Mouse (Mus musculus) forebrain, embryonic 13.5 days (tissue): ENCODE measurements around the gene Ror1. TPM values are rescaled to one million over a fixed set of nuclear protein-coding genes. Genes with fewer than 3 reads are reported as not detected.

Source experiments
- ATAC-seq: fragments of 200-750 bp; cut with Nextera tagmentation; 2 replicates; pipeline ENCODE4 v1.8.0; 2017
- H3K27ac ChIP-seq: fragments of 300-500 bp; sonication (generic); 2 replicates; pipeline ENCODE4 v1.5.1; 2015; ENCODE audit warnings: inconsistent platforms, mild to moderate bottlenecking, moderate library complexity
- H3K27me3 ChIP-seq: fragments of 300-500 bp; sonication (generic); 2 replicates; pipeline ENCODE4 v1.6.1; 2015; ENCODE audit warnings: mild to moderate bottlenecking, inconsistent platforms
- H3K36me3 ChIP-seq: fragments of 300-500 bp; sonication (generic); 2 replicates; pipeline ENCODE4 v1.6.1; 2015; ENCODE audit warnings: mild to moderate bottlenecking, inconsistent platforms; ENCODE audit not compliant: poor library complexity, severe bottlenecking
- H3K4me1 ChIP-seq: fragments of 300-500 bp; sonication (generic); 2 replicates; pipeline ENCODE4 v1.6.1; 2015; ENCODE audit warnings: inconsistent platforms
- H3K4me2 ChIP-seq: fragments of 300-500 bp; sonication (generic); 2 replicates; pipeline ENCODE4 v1.6.1; 2015; ENCODE audit warnings: inconsistent platforms, mild to moderate bottlenecking, moderate library complexity
- H3K4me3 ChIP-seq: fragments of 300-500 bp; sonication (generic); 2 replicates; pipeline ENCODE4 v1.5.1; 2015; ENCODE audit warnings: mild to moderate bottlenecking, inconsistent platforms
- H3K9ac ChIP-seq: fragments of 300-500 bp; sonication (generic); 2 replicates; pipeline ENCODE4 v1.6.1; 2015; ENCODE audit warnings: mild to moderate bottlenecking, inconsistent platforms
- H3K9me3 ChIP-seq: fragments of 300-500 bp; sonication (generic); replicated peaks from 2 replicates; pipeline ENCODE4 v1.6.1; 2016; ENCODE audit warnings: inconsistent platforms
- WGBS: fragments of 180-500 bp; shearing (Covaris S2); methylation state at CpG from one replicate; pipeline ENCODE4 v1.1.7; 2015; 5-methylcytosine and 5-hydroxymethylcytosine counted together
- polyA plus RNA-seq: library from polyadenylated mRNA; unstranded; fragments of >200 nt; fragmentation: Nextera tagmentation; extraction: Ambion mirVana; gene quantifications from 2 replicates; pipeline ENCODE4 v1.2.1, GENCODE M21; 2015

The Ror1 gene
- polyA plus RNA-seq, 1 experiment from 2014 or later = 0.84 TPM

DNA sequence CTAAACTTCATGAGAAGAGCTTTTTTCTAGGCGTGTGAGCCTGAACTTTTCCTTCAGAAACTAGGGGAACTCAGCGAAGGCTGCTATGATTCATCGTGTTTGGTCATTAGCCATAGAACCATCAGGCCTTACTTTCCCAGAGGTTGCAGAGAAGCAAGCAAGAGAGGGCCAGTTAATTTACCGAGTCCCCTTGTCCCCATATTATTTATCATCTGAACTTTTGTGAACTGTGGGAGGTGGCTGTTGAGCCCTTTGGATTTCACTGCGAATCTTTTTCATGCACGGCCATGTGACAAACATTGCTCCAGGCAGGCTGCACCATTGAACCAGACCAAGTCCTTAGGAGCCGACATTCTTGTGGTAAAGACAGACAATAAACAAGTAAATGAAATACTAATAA is 152.2 kb downstream of the Ror1 start:
- WGBS = 84% methylated on average over 7 of the region's 7 CpGs
- Histone ChIP-seq H3K4me2 (no peak overlapping the region), H3K4me3 (no peak overlapping the region), H3K4me1 (no peaks in the 10 kb centered on the region), H3K27ac (no peak overlapping the region), H3K9me3 (no peaks in the 10 kb centered on the region), H3K9ac (no peak overlapping the region), H3K27me3 (no peaks in the 10 kb centered on the region), H3K36me3 (no peaks in the 10 kb centered on the region)
- ATAC-seq = no peak

DNA sequence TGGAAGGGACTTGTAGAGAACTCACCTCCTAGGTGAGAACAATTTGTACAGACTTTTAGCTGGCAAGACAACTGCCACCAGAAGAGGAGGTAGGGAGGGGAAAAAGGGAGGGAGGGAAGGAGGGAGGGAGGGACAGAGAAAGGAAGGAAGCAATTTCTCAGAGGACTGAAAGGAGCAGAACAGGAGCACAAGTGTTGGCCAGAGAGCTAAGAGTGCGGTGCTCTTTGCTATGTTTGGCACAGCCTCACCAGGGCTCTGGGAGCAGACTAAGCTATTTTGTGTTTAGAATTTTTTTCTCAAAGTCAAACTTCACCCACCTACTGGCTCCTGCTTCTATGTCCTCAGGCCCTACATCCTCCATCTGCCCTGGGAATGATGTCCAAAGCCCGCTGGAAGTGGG is 152.7 kb downstream of the Ror1 start:
- no peak for ATAC-seq
- no peak overlapping the region for H3K4me3 ChIP-seq
- WGBS = 97% methylated on average over 2 of the region's 2 CpGs

DNA sequence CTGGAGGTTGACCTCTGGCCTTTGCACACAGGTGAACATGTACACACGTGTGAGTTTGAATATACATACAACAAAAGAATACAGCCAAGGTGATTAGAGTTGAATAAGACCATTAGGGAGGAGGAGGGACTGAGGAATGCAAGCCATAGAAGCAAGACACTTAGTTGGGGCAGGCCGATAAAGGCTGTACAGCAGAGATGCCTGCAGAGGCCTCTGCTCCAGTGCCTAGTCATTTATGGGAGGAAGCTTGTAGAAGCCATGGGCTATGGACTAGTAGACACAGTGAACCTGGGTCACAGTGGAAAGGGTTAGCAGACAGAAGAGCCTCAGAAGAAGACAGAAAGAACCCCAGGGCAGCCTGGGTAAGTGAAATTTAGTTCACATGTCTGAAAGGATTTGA is 155.7 kb downstream of the Ror1 start:
- Histone ChIP-seq H3K9me3 (no peaks in the 10 kb centered on the region), H3K36me3 (no peaks in the 10 kb centered on the region), H3K4me2 (no peak overlapping the region), H3K27me3 (no peaks in the 10 kb centered on the region), H3K9ac (no peak overlapping the region), H3K4me3 (no peak overlapping the region), H3K4me1 (no peaks in the 10 kb centered on the region), H3K27ac (no peak overlapping the region)
- no peak for ATAC-seq
- WGBS = 53% methylated on average over 2 of the region's 2 CpGs

More for the DNA sequence above, 152.7 kb downstream of the Ror1 start:
- Histone ChIP-seq H3K36me3 (no peaks in the 10 kb centered on the region), H3K4me1 (no peaks in the 10 kb centered on the region), H3K9ac (no peak overlapping the region), H3K27me3 (no peaks in the 10 kb centered on the region), H3K9me3 (no peaks in the 10 kb centered on the region), H3K27ac (no peak overlapping the region), H3K4me2 (no peak overlapping the region)

DNA sequence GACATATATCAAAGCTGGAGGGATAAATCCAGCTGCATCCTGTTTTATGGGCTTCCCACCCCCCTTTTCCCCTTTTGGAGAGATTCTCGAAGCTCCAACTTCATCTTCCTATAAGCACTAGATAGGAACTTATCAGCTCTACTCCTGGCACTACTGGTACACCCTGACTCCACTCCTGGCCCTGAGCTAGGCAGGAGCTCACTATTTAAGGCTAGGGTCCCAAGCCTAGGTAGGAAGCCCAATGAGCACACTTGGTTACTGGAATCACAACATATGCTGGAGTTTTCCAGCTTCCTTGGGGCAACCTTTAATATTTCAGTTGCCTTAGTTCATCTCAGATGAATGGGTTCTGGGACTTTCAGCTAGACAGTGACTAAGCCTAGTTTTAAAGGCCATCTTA is 156.5 kb downstream of the Ror1 start:
- Histone ChIP-seq H3K4me1 (no peaks in the 10 kb centered on the region), H3K4me2 (no peak overlapping the region), H3K9ac (no peak overlapping the region), H3K36me3 (no peaks in the 10 kb centered on the region), H3K9me3 (no peaks in the 10 kb centered on the region), H3K4me3 (no peak overlapping the region), H3K27ac (no peak overlapping the region), H3K27me3 (no peaks in the 10 kb centered on the region)
- 75% methylated on average over 1 of the region's 1 CpGs for WGBS
- ATAC-seq = no peak

DNA sequence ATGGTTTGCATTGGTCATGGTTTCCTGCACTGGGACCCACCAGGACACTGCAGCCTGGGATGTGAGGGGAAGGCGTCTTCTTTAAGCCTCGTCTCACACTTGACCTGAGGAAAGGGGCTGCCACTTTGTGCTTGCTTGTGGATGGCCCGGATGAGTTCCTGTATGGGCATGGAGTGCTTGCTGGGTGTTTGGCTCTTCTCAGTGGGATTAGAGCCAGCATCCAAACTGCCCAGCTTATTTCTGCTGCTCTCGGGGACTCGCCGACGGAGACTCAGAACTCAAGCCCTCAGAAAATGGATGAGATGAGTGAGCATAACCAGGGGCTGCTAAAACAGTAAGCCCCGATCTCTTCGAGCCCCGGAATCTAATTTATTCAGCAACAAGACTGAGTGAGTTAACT is 157.1 kb downstream of the Ror1 start:
- no peak overlapping the region for H3K9ac ChIP-seq
- H3K4me3 ChIP-seq = no peak overlapping the region
- H3K4me1 ChIP-seq = no peaks in the 10 kb centered on the region
- H3K27me3 ChIP-seq = no peaks in the 10 kb centered on the region
- H3K9me3 ChIP-seq = no peaks in the 10 kb centered on the region
- H3K4me2 ChIP-seq = no peak overlapping the region
- no peak for ATAC-seq
- H3K36me3 ChIP-seq = no peaks in the 10 kb centered on the region
- H3K27ac ChIP-seq = no peak overlapping the region
- WGBS = 87% methylated on average over 10 of the region's 10 CpGs

DNA sequence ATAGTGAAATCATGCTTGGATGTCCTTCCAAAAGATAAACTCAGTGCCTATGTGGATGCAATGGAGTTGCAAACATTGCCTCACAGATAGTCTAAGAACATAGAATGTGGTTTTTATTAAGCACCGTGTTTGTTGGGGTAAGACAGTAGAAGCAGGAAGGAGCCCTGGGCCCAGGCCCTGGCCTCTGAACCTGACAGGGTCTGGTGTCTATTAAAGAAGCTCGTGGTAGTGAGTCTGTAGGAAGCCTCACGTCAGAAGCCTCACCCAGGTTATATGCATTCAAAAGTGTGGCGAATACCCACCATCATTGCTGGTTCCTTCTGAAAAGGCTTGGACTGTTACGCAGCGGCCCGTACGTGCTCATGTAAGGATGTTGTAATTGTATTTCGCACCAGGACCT is 157.8 kb downstream of the Ror1 start:
- no peak overlapping the region for H3K4me2 ChIP-seq
- no peak overlapping the region for H3K9ac ChIP-seq
- H3K9me3 ChIP-seq = no peaks in the 10 kb centered on the region
- 88% methylated on average over 9 of the region's 9 CpGs for WGBS
- H3K27me3 ChIP-seq = no peaks in the 10 kb centered on the region
- ATAC-seq = no peak
- H3K36me3 ChIP-seq = no peaks in the 10 kb centered on the region
- no peak overlapping the region for H3K4me3 ChIP-seq
- no peaks in the 10 kb centered on the region for H3K4me1 ChIP-seq
- H3K27ac ChIP-seq = no peak overlapping the region

DNA sequence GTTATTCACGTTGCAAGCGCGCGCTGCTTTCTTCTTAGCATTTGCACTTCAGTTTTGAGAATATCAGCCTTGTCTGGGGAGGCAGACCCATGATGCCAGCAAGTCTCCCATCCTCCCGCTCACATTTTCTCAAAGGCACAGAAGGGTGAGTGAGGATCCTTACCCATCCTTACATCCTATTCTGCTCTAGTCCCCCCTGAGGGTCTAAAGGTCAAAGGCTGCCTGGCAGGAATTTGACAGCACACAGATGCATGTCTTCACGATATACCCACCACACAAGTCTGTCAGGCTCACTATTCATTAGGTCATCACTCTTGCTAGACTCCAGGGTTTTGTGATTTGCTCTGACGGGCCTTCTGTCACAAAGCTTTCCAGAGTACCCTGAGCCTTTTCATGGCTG is 158.2 kb downstream of the Ror1 start:
- ATAC-seq = no peak
- WGBS = 80% methylated on average over 7 of the region's 7 CpGs

DNA sequence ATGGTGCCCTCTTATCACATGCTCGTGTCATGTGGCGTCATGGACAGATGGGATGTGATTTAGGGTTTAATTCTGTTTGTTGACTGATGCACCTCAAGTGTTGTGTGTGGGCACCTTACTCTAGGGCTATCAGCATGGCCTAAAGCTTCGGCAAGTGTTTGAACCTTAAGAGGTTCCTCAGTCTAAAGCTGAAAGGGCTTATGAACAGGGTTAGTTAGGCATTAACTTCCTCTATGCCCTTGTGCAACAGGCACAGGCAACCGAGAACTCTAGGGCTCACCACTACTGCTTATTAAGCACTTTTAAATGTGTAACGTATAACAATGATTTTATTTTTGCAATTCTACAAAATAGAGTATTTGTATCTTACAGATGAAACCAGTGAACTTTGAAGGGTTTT is 162.9 kb downstream of the Ror1 start:
- WGBS = 90% methylated on average over 5 of the region's 5 CpGs

More for the DNA sequence above, 158.2 kb downstream of the Ror1 start:
- H3K4me2 ChIP-seq = no peak overlapping the region
- H3K4me3 ChIP-seq = no peak overlapping the region
- H3K9ac ChIP-seq = no peak overlapping the region
- H3K27me3 ChIP-seq = no peaks in the 10 kb centered on the region
- no peaks in the 10 kb centered on the region for H3K36me3 ChIP-seq
- no peaks in the 10 kb centered on the region for H3K9me3 ChIP-seq
- no peak overlapping the region for H3K27ac ChIP-seq
- no peaks in the 10 kb centered on the region for H3K4me1 ChIP-seq

DNA sequence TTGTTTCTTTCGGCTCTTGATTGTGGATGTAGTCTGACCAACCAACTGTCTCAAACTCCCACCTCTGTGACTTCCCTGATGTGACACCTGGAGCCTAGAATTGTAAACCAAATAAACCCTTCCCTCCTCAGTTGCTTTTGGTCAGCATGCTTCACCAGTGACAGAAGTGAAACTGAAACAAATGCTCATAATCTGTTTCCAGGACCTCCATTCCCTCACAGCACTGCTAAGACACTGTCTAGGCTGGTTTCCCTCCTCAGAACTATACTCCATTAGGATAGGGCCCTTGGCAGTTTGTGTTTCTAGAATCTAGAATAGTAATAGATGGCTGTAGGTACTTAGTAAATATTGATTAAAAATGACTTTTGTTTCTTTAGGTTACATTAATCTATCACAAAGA is 168.3 kb downstream of the Ror1 start:
- H3K9me3 ChIP-seq = no peaks in the 10 kb centered on the region
- ATAC-seq = no peak
- 96% methylated on average over 1 of the region's 1 CpGs for WGBS

More for the DNA sequence above, 162.9 kb downstream of the Ror1 start:
- no peak overlapping the region for H3K27ac ChIP-seq
- H3K9ac ChIP-seq = no peak overlapping the region
- no peaks in the 10 kb centered on the region for H3K27me3 ChIP-seq
- no peaks in the 10 kb centered on the region for H3K9me3 ChIP-seq
- no peak for ATAC-seq
- no peak overlapping the region for H3K4me2 ChIP-seq
- H3K36me3 ChIP-seq = no peaks in the 10 kb centered on the region
- H3K4me3 ChIP-seq = no peak overlapping the region
- no peaks in the 10 kb centered on the region for H3K4me1 ChIP-seq

DNA sequence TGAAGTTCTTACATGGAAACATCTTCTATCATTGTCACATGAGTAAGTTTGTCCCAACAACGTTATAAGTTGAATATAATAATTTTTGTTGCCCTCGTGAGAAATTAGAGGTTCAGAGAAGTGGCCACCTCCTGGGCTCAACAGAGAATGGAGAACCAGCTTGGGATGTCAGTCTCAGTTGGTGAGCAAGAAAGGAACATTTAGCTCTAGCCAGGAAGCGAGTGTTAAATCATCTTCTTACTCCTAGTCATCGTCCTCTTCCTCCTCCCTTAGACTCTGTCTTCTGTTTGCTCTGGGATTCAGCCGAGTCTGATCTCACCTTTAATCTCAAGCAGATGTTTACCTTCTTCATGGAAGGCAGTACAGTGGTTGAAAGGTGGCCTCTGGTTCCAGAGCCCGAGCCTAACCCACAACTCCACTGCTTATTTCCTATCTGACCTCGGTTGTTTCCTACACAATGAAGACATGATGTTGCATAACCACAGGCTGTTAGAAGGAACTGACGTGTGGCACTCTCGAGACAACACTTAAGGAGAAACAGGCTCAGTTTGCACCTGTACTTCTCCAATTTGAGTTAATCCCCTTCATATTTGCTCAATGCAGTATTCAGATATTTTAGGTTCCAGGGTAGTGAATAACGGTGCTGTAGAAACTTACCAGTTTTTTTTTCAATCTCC is 175.6 kb downstream of the Ror1 start:
- no peak overlapping the region for H3K9ac ChIP-seq
- H3K4me3 ChIP-seq = no peak overlapping the region
- H3K9me3 ChIP-seq = no peaks in the 10 kb centered on the region
- ATAC-seq = no peak
- no peak overlapping the region for H3K27ac ChIP-seq
- no peaks in the 10 kb centered on the region for H3K27me3 ChIP-seq
- no peak overlapping the region for H3K4me2 ChIP-seq
- no peaks in the 10 kb centered on the region for H3K4me1 ChIP-seq
- no peaks in the 10 kb centered on the region for H3K36me3 ChIP-seq
- 87% methylated on average over 10 of the region's 10 CpGs for WGBS

More for the DNA sequence above, 168.3 kb downstream of the Ror1 start:
- Histone ChIP-seq H3K27me3 (no peaks in the 10 kb centered on the region), H3K27ac (no peak overlapping the region), H3K4me1 (no peaks in the 10 kb centered on the region), H3K9ac (no peak overlapping the region), H3K36me3 (no peaks in the 10 kb centered on the region), H3K4me3 (no peak overlapping the region), H3K4me2 (no peak overlapping the region)

DNA sequence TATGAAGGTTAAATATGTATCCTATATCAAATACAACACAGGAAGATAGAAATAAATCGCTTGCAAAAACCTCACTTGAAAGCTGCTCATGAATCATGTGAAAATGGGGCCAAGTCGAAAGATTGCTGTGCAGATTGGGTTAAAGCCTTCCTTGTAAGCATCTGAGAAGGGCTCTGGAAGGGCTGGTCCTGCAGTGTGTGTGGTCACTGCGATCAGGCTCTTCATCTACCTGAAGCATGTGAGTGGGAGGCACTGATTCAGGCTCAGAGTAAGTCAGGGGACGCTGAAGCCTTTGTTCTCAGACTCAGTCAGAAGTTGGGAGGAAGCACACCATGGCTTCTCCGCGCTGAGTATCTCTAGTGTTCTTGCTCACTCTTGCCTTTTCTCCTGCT is 176.1 kb downstream of the Ror1 start:
- H3K9ac ChIP-seq = no peak overlapping the region
- H3K9me3 ChIP-seq = no peaks in the 10 kb centered on the region
- no peak overlapping the region for H3K27ac ChIP-seq
- H3K36me3 ChIP-seq = no peaks in the 10 kb centered on the region
- no peak for ATAC-seq
- WGBS = 71% methylated on average over 6 of the region's 6 CpGs
- H3K4me1 ChIP-seq = no peaks in the 10 kb centered on the region
- H3K4me2 ChIP-seq = no peak overlapping the region
- H3K4me3 ChIP-seq = no peak overlapping the region
- H3K27me3 ChIP-seq = no peaks in the 10 kb centered on the region

DNA sequence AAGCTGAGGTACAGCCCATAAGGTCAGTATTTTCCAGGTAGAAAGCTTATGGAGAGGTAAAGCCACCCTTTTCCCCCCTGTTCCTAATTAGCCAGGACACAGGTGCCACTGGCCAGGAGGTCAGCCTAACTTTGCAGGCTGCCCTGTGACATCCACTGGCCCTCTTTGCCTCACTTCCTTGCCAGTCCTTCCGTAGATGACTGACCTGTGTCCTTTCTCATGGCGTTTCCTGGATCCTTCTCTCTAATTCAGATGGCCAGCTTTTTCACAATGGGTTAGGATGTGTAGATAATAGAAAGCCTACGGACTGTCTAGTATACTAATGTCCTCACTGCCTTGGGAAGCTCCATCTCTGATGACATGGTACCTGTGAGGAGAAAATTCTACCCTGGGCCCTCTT is 177.8 kb downstream of the Ror1 start:
- H3K27me3 ChIP-seq = no peaks in the 10 kb centered on the region
- no peak overlapping the region for H3K4me3 ChIP-seq
- H3K36me3 ChIP-seq = no peaks in the 10 kb centered on the region
- no peaks in the 10 kb centered on the region for H3K4me1 ChIP-seq
- no peak overlapping the region for H3K4me2 ChIP-seq
- no peak overlapping the region for H3K9ac ChIP-seq
- no peak overlapping the region for H3K27ac ChIP-seq
- 91% methylated on average over 3 of the region's 3 CpGs for WGBS
- ATAC-seq = no peak
- no peaks in the 10 kb centered on the region for H3K9me3 ChIP-seq

DNA sequence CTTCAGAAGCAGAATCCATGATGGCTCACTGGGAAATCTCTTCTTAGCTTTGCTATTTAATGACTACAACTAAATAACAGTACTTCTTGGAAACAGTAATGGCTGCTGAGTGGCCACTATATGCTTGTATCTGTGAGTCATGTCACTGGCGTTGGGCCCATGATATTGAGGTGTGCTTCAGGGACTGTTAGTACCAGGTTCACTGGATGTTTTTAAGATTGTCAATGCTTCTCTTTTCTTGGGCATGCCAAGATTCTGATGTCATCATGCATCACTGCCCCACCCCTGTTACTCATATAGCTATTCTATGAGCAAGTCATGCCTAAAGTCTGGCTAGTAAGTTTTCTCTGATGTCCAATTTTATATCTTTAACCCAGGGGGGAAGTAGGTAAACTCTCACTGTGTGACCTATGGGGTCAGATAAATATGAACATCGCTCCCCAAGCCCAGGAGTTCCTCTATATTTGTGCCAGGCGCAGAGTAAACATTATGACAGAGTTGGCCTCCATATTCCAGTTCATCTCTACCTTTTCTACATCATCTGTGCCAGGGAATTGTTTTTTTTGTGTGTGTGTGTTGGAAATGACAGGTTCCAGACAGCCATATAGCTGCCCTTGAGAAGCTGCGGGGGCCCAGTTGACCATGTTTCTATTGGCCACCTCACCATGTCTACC is 178.4 kb downstream of the Ror1 start:
- no peak overlapping the region for H3K4me2 ChIP-seq
- no peaks in the 10 kb centered on the region for H3K27me3 ChIP-seq
- 94% methylated on average over 4 of the region's 4 CpGs for WGBS
- no peaks in the 10 kb centered on the region for H3K4me1 ChIP-seq
- H3K36me3 ChIP-seq = no peaks in the 10 kb centered on the region
- no peak overlapping the region for H3K4me3 ChIP-seq
- no peak overlapping the region for H3K27ac ChIP-seq
- no peaks in the 10 kb centered on the region for H3K9me3 ChIP-seq
- H3K9ac ChIP-seq = no peak overlapping the region
- no peak for ATAC-seq
